Mouse (Mus musculus): Measurements from ENCODE around the gene Zfp78. TPM values are rescaled to one million over a fixed set of nuclear protein-coding genes. Genes with fewer than 3 reads are reported as not detected.
A peak's percentile ranks its signal among the peaks of the same experiment; 100 is the strongest.

Zfp78 gene
- total RNA-seq, 1 experiment from 2014 or later, result 6.7 TPM

GRCm38 (mm10) chr7:6381431-6381830, 18.4 kb downstream of the Zfp78 start:
- no peak for ATAC-seq (replicated peaks in 1 of 2; ENCODE audit: insufficient read depth in 1 of 2, low FRiP score in 2 of 2, low TSS enrichment in 1 of 2, low read depth in 1 of 2, poor library complexity in 2 of 2, severe bottlenecking in 2 of 2)

GRCm38 (mm10) chr7:6383044-6383455, 20.0 kb downstream of the Zfp78 start, which contains the start of gene Zfp28:
Zfp28 (plus strand) TSS chr7:6383295.
- peak; percentile 96 to 99 for ATAC-seq (replicated peaks in 1 of 2; ENCODE audit: insufficient read depth in 1 of 2, low FRiP score in 2 of 2, low TSS enrichment in 1 of 2, low read depth in 1 of 2, poor library complexity in 2 of 2, severe bottlenecking in 2 of 2)

GRCm38 (mm10) chr7:6384011-6384410, 20.9 kb downstream of the Zfp78 start:
- ATAC-seq (replicated peaks in 1 of 2; ENCODE audit: insufficient read depth in 1 of 2, low FRiP score in 2 of 2, low TSS enrichment in 1 of 2, low read depth in 1 of 2, poor library complexity in 2 of 2, severe bottlenecking in 2 of 2), result no peak

GRCm38 (mm10) chr7:6386995-6387394, 23.9 kb downstream of the Zfp78 start:
- ATAC-seq (replicated peaks in 1 of 2; ENCODE audit: insufficient read depth in 1 of 2, low FRiP score in 2 of 2, low TSS enrichment in 1 of 2, low read depth in 1 of 2, poor library complexity in 2 of 2, severe bottlenecking in 2 of 2), result no peak

GRCm38 (mm10) chr7:6388971-6389370, 25.9 kb downstream of the Zfp78 start:
- no peak for ATAC-seq (replicated peaks in 1 of 2; ENCODE audit: insufficient read depth in 1 of 2, low FRiP score in 2 of 2, low TSS enrichment in 1 of 2, low read depth in 1 of 2, poor library complexity in 2 of 2, severe bottlenecking in 2 of 2)

- no peak for ATAC-seq (replicated peaks in 1 of 2; ENCODE audit: insufficient read depth in 1 of 2, low FRiP score in 2 of 2, low TSS enrichment in 1 of 2, low read depth in 1 of 2, poor library complexity in 2 of 2, severe bottlenecking in 2 of 2)
Observed at GRCm38 (mm10) chr7:6389449-6389848, 26.4 kb downstream of the Zfp78 start.

GRCm38 (mm10) chr7:6397996-6398975, 35.2 kb downstream of the Zfp78 start, which contains the start of gene Smim17:
Smim17 (plus strand) TSS chr7:6398715.
- peak; percentile 89 to 93 for ATAC-seq (replicated peaks in 1 of 2; ENCODE audit: insufficient read depth in 1 of 2, low FRiP score in 2 of 2, low TSS enrichment in 1 of 2, low read depth in 1 of 2, poor library complexity in 2 of 2, severe bottlenecking in 2 of 2)

- ATAC-seq (replicated peaks in 1 of 2; ENCODE audit: insufficient read depth in 1 of 2, low FRiP score in 2 of 2, low TSS enrichment in 1 of 2, low read depth in 1 of 2, poor library complexity in 2 of 2, severe bottlenecking in 2 of 2), result peak; percentile 99 to 100
Observed at GRCm38 (mm10) chr7:6410043-6410442, 47.0 kb downstream of the Zfp78 start, which contains the start of gene Gm20715. Gm20715 (plus strand) TSS chr7:6410277.

- ATAC-seq (replicated peaks in 1 of 2; ENCODE audit: insufficient read depth in 1 of 2, low FRiP score in 2 of 2, low TSS enrichment in 1 of 2, low read depth in 1 of 2, poor library complexity in 2 of 2, severe bottlenecking in 2 of 2), result no peak
Observed at GRCm38 (mm10) chr7:6414626-6415441, 51.8 kb downstream of the Zfp78 start.

GRCm38 (mm10) chr7:6415442-6415787, 52.3 kb downstream of the Zfp78 start:
- no peak for ATAC-seq (replicated peaks in 1 of 2; ENCODE audit: insufficient read depth in 1 of 2, low FRiP score in 2 of 2, low TSS enrichment in 1 of 2, low read depth in 1 of 2, poor library complexity in 2 of 2, severe bottlenecking in 2 of 2)

- ATAC-seq (replicated peaks in 1 of 2; ENCODE audit: insufficient read depth in 1 of 2, low FRiP score in 2 of 2, low TSS enrichment in 1 of 2, low read depth in 1 of 2, poor library complexity in 2 of 2, severe bottlenecking in 2 of 2), result no peak
Observed at GRCm38 (mm10) chr7:6419894-6420293, 56.8 kb downstream of the Zfp78 start.

- ATAC-seq (replicated peaks in 1 of 2; ENCODE audit: insufficient read depth in 1 of 2, low FRiP score in 2 of 2, low TSS enrichment in 1 of 2, low read depth in 1 of 2, poor library complexity in 2 of 2, severe bottlenecking in 2 of 2), result no peak
Observed at GRCm38 (mm10) chr7:6429381-6429780, 66.3 kb downstream of the Zfp78 start.

- ATAC-seq (replicated peaks in 1 of 2; ENCODE audit: insufficient read depth in 1 of 2, low FRiP score in 2 of 2, low TSS enrichment in 1 of 2, low read depth in 1 of 2, poor library complexity in 2 of 2, severe bottlenecking in 2 of 2), result peak; percentile 51 to 66; a peak in 1 of 4 replicates
Observed at GRCm38 (mm10) chr7:6430342-6430741, 67.3 kb downstream of the Zfp78 start.

Other genes starting within 250 kb of the Zfp78 start
- 26.8 and 31.2 TPM in 2 replicates for gene Zfp787, start 207.3 kb upstream of the Zfp78 start, total RNA-seq (2017)
- gene Zfp444, start 191.1 kb upstream of the Zfp78 start, total RNA-seq (2017), result 12.8 and 12.9 TPM in 2 replicates
- not detected in 2 replicates for gene Galp, start 166.2 kb upstream of the Zfp78 start, total RNA-seq (2017)
- not detected in 2 replicates for gene Zscan5b, start 141.0 kb upstream of the Zfp78 start, total RNA-seq (2017)
- not detected in 2 replicates for gene Epp13, start 110.6 kb upstream of the Zfp78 start, total RNA-seq (2017)
- gene Zfp667, start 76.7 kb upstream of the Zfp78 start, total RNA-seq (2017), result 6.8 and 15.9 TPM in 2 replicates
- 4.4 and 5.0 TPM in 2 replicates for gene Zfp583, start 32.0 kb upstream of the Zfp78 start, total RNA-seq (2017)
- 1.8 TPM in 2 replicates for gene Gm3854, start 19.5 kb upstream of the Zfp78 start, total RNA-seq (2017)
- gene Zfp28, start 20.0 kb downstream of the Zfp78 start, total RNA-seq (2017), result 7.3 and 7.4 TPM in 2 replicates
- gene Smim17, start 35.4 kb downstream of the Zfp78 start, total RNA-seq (2017), result not detected in 2 replicates
- gene Gm20715, start 47.0 kb downstream of the Zfp78 start, total RNA-seq (2017), result not detected in 2 replicates
- not detected in 2 replicates for gene Olfr1344, start 75.4 kb downstream of the Zfp78 start, total RNA-seq (2017)
- not detected in 2 replicates for gene Olfr1336, start 92.9 kb downstream of the Zfp78 start, total RNA-seq (2017)
- gene Olfr1346, start 103.8 kb downstream of the Zfp78 start, total RNA-seq (2017), result not detected in 2 replicates
- gene Olfr5, start 123.7 kb downstream of the Zfp78 start, total RNA-seq (2017), result not detected in 2 replicates
- not detected in 2 replicates for gene Olfr1347, start 136.5 kb downstream of the Zfp78 start, total RNA-seq (2017)
- not detected in 2 replicates for gene Olfr1348, start 145.5 kb downstream of the Zfp78 start, total RNA-seq (2017)
- not detected in 2 replicates for gene Olfr1349, start 159.7 kb downstream of the Zfp78 start, total RNA-seq (2017)
- gene Olfr1350, start 201.6 kb downstream of the Zfp78 start, total RNA-seq (2017), result not detected in 2 replicates